Mouse (Mus musculus): ENCODE data around the gene Lrrc7.

Gene Lrrc7

GRCm38 (mm10) chr3:158561987-158562360, at the start of gene Lrrc7:
TSS of gene Lrrc7 (minus strand) at chr3:158562221.
- no peak for DNase-seq (ENCODE audit: extremely low read depth, low read depth, low spot score)

- no peak for DNase-seq (ENCODE audit: extremely low read depth, low read depth, low spot score)
Measured at GRCm38 (mm10) chr3:158607065-158607464, 45.0 kb upstream of the Lrrc7 start.

DNA sequence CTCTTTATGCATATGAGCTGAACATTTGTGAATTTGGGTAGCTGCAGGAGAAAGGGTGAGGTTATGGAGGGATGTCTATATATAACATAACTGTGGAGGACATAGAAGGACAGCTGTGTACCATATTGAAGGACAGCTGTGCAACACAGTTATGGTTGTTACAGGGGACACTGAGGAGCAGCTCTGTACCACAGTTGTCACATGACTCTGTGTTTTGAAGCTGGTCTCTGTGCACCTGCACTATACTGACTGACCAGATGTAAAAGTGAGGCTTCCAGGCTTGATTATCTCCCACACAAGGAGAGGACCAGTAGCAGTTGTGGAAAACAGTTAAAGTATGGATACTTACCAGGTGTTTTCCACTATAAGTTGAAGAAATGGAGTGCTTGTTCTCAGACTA, 43.3 kb upstream of the Lrrc7 start:
- DNase-seq (ENCODE audit: extremely low read depth, low read depth, low spot score) = no peak

- DNase-seq (ENCODE audit: extremely low read depth, low read depth, low spot score) = no peak
Measured at GRCm38 (mm10) chr3:158561256-158561986, 600 bp downstream of the Lrrc7 start.

DNA sequence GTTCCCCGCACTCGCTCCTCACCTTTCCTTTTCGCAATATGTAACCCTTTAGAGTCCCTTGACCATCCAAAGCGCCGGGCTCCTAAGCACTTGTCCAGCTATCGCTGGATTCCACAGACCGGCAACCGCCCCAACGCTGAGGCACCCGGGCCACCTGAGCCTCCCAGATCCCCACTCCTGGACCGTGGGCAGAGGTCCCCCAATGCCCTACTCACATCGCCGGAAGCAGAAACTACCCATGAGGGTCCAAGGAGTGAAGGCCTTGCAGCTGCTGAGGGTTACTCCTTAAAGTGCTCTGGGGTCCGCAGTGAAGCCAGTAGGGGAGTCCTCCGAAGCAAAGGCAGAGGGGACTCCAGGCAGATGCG, 1.1 kb downstream of the Lrrc7 start:
- no peak for DNase-seq (ENCODE audit: extremely low read depth, low read depth, low spot score)

- DNase-seq (ENCODE audit: extremely low read depth, low read depth, low spot score) = no peak
Measured at GRCm38 (mm10) chr3:158559691-158560650, 2.0 kb downstream of the Lrrc7 start.

- DNase-seq (ENCODE audit: extremely low read depth, low read depth, low spot score) = no peak
Measured at GRCm38 (mm10) chr3:158559131-158559658, 2.8 kb downstream of the Lrrc7 start.

GRCm38 (mm10) chr3:158558631-158559030, 3.4 kb downstream of the Lrrc7 start:
- no peak for DNase-seq (ENCODE audit: extremely low read depth, low read depth, low spot score)

DNA sequence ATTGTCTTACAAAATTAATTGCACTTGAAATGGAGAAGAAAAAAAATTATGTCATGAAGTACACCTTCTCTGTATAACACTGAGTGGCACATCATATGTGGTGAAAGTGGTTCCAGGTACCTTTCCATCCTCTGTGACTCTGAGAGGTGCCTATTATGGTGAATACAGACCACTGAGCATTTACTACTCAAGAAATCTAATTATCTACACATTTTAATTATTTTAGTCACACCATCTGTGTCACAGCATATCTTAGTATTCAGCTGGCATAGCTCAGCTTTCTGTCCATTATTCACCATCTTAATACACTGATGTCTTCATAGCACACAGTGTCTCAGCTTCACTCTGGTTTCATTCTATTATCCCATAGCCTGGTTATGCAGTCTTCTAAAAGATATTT, 7.7 kb downstream of the Lrrc7 start:
- DNase-seq (ENCODE audit: extremely low read depth, low read depth, low spot score) = no peak

GRCm38 (mm10) chr3:158552105-158552504, 9.9 kb downstream of the Lrrc7 start:
- DNase-seq (ENCODE audit: extremely low read depth, low read depth, low spot score) = no peak

DNA sequence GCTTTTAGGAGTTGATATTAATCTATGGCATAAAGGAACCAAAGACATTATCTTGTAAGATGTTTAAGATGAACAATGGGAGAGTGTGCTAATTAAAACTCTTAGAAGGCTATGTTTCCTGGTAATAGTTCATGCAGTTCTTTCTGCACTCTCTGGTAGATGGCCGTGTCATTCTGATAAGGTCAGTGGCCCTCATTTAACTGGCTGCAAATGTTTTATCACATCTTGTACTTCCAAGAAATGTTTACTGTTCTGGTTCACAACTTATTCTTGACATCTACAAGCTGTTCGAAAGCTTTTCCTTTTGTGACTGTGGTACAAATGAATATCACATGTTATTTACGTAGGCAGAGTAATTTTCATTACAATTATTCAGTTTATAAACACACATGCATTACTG, 18.5 kb downstream of the Lrrc7 start:
- DNase-seq (ENCODE audit: extremely low read depth, low read depth, low spot score) = no peak

DNA sequence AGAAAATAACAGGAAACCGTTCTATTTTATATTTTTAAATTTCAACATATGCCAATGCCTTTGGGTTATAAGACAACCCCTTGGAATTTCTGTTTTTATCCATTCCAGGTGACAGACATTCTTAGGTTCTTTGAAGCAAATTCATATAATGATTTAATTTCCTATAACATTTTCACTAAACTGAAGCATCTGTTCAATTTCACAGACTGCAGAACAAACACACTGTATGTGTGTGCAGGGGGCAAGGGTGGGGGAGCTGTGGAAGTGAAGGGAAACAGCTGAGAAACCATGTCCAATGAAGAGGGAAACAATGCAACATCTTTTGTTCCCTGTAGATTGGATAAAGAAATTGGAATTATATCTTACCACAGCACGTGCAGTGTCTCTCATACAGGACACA, 29.2 kb downstream of the Lrrc7 start:
- DNase-seq (ENCODE audit: extremely low read depth, low read depth, low spot score) = no peak

DNA sequence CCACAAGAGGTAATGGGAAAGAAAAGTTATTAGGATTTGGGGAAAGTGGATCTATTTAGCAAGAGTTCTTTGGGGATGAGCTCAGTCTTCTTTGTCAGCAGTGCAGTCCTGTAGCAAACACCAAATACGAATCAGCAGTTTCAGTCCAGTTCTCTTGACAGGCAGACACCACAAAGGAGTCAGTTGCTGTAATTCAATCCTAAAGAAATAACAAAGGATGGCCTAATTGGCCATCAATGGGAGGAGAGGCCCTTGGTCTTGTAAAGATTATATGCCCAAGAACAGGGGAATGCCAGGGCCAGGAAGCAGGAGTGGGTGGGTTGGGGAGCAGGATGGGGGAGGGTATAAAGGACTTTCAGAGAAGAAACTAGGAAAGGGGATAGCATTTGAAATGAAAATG, 33.5 kb downstream of the Lrrc7 start:
- DNase-seq (ENCODE audit: extremely low read depth, low read depth, low spot score) = no peak

DNA sequence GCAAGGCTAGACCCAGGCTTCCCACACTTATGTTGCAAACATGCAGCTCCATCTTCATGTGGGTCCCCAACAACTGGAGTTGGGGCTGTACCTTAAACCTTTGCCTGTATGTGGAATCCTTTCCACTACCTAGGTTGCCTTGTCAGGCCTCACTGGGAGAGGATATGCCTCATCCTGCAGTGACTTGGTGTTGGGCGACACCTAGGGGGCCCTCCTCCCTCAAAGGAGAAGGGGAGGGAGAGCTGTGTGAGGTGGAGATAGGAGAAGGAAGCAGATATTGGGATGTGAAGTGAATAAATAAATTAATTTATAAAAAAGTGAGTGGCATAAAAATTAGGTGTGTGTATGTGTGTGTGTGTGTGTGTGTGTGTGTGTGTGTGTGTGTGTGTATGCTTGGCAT, 68.3 kb downstream of the Lrrc7 start:
- no peak for DNase-seq (ENCODE audit: extremely low read depth, low read depth, low spot score)

GRCm38 (mm10) chr3:158479677-158480076, 82.3 kb downstream of the Lrrc7 start:
- no peak for DNase-seq (ENCODE audit: extremely low read depth, low read depth, low spot score)

GRCm38 (mm10) chr3:158400600-158400999, 161.4 kb downstream of the Lrrc7 start:
- no peak for DNase-seq (ENCODE audit: extremely low read depth, low read depth, low spot score)

DNA sequence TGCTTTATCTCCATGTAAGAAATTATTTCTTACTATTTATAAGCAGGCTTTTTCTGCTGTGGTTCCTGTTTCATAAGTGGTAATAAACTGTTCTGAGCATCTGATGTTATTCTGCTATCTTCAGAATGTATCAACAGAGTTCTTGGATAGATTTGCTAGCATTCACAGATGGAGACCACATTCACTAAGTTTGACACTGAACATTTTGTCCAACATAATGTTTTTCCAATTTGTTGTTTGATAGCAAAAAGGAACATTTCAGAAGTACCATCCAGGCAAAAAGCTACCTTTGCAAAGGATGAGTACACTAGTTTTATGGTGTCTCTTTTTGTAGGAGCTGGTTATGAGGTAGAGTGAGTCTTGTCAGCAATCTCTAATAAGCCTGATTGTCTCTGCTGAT, 170.5 kb downstream of the Lrrc7 start:
- no peak for DNase-seq (ENCODE audit: extremely low read depth, low read depth, low spot score)

- no peak for DNase-seq (ENCODE audit: extremely low read depth, low read depth, low spot score)
Measured at GRCm38 (mm10) chr3:158388076-158388454, 174.0 kb downstream of the Lrrc7 start.

DNA sequence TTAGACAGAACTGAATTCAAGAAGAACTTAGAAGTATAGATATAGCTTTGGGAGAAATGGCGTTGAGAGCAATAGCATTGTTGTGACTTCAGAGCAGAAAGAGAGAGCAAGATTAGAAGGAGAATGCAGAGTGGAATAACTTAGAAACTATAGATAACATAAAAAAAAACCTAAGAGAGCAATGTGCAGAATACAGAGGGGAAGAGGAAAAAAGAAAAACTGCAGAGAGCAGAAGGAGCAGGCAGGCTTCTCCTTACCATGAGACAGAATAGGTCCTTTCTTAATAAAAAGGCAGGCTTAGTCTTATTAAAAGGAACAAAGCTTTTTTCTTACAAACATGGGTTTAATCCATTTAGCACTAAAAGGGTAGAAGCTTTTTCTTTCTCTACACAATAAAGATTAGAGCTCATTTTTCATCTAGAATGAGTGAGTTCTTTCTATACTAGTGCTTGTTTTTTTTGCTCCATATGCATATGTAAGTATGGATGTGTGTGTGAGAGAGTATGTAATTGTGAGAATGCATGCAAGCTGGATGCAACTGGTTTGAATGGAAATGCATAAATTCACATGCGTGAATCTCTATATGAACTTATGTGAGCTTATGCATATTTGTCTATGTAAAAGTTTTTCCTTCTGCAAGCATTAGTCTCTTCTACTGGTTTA, 174.5 kb downstream of the Lrrc7 start:
- DNase-seq (ENCODE audit: extremely low read depth, low read depth, low spot score) = no peak

DNA sequence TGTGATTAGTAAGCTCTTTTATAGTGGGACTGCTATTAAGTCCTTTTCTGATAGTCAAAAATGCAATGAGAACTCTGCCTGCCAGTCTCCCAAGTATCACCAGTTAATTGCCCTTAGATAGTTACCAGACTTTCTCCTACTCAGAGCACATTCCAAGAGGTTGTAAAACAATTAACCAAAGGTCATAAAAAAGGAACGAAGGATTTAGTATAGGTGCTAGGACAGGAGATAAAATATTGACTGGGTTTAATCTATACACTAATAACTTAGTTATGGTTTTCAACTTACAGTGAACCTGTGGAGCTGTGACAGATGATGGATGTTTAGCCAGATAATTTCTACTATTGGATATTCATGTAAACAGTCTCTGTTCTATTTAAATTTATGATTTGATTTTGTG, 175.2 kb downstream of the Lrrc7 start:
- no peak for DNase-seq (ENCODE audit: extremely low read depth, low read depth, low spot score)

DNA sequence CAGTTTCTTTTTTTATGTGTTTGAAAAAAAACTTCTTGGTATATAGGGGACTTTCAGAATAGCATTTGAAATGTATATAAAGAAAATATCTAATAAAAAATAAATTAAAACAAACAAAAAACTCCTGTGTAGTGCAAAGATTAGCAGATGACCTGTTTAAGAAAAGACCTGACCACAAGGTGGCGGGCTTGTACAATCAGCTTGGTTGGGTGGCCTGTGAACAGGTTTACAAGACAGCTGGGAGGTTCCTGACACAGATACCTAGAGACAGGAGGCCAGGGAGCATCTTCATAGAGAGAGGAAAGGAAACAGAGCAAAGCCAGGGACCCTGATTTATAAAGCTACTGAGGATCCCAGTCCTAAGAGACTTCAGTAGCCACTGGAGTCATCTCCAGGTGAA, 186.1 kb downstream of the Lrrc7 start:
- DNase-seq (ENCODE audit: extremely low read depth, low read depth, low spot score) = no peak

- no peak for DNase-seq (ENCODE audit: extremely low read depth, low read depth, low spot score)
Measured at GRCm38 (mm10) chr3:158369169-158369568, 192.9 kb downstream of the Lrrc7 start.
